Mouse (Mus musculus) myocyte (in vitro differentiated cells): ENCODE measurements around the gene Prr36.

Experiments used
- CEBPB ChIP-seq: IDR thresholded peaks from 2 replicates; pipeline ENCODE4 v1.6.1; 2011; ENCODE audit warnings: mild to moderate bottlenecking, moderate library complexity; ENCODE audit not compliant: poor library complexity, insufficient read depth, severe bottlenecking
- E2F4 ChIP-seq: IDR thresholded peaks from one replicate; pipeline ENCODE4 v1.6.1; 2011; ENCODE audit warnings: mild to moderate bottlenecking, control low read depth, moderate library complexity; ENCODE audit not compliant: insufficient read depth
- MAX ChIP-seq: IDR thresholded peaks from one replicate; pipeline ENCODE4 v1.6.1; 2011; ENCODE audit warnings: low read depth, mild to moderate bottlenecking, control low read depth
- MYOG ChIP-seq, 3 experiments: IDR thresholded peaks; one replicate each; pipeline ENCODE4 v1.6.1; 2011; ENCODE audit warnings: control low read depth in 2 of 3, low read depth in 2 of 3, mild to moderate bottlenecking in 2 of 3; ENCODE audit not compliant: insufficient read length in 2 of 3, control insufficient read depth in 1 of 3, insufficient read depth in 1 of 3
- POLR2A ChIP-seq: IDR thresholded peaks from one replicate; pipeline ENCODE4 v1.6.1; 2011; ENCODE audit warnings: low read depth, mild to moderate bottlenecking, control low read depth, moderate library complexity; ENCODE audit not compliant: insufficient read length
- POLR2AphosphoS2 ChIP-seq: IDR thresholded peaks from one replicate; pipeline ENCODE4 v1.6.1; 2011; ENCODE audit warnings: low read depth, control low read depth; ENCODE audit not compliant: insufficient read length
- REST ChIP-seq: IDR thresholded peaks from one replicate; pipeline ENCODE4 v1.6.1; 2011; ENCODE audit warnings: mild to moderate bottlenecking, control low read depth, moderate library complexity; ENCODE audit not compliant: insufficient read depth, insufficient read length
- SRF ChIP-seq: IDR thresholded peaks from one replicate; pipeline ENCODE4 v1.6.1; 2011; ENCODE audit warnings: low read depth; ENCODE audit not compliant: control insufficient read depth, insufficient read length
- TCF12 ChIP-seq: IDR thresholded peaks from one replicate; pipeline ENCODE4 v1.6.1; 2011; ENCODE audit warnings: mild to moderate bottlenecking, control low read depth; ENCODE audit not compliant: poor library complexity, insufficient read depth, severe bottlenecking
- USF1 ChIP-seq: IDR thresholded peaks from one replicate; pipeline ENCODE4 v1.6.1; 2011; ENCODE audit warnings: low read depth, mild to moderate bottlenecking, control low read depth, moderate library complexity

GRCm38 (mm10) chr8:4165176-4165851 lies 51.9 kb downstream of the Prr36 start:
- no peak for TF ChIP-seq POLR2A
- TF ChIP-seq SRF = no peak
- no peak for TF ChIP-seq USF1
- TF ChIP-seq MAX = no peak
- no peak for TF ChIP-seq MYOG (IDR thresholded peaks at IDR 0.05; ENCODE audit: control insufficient read depth in 1 of 3, insufficient read depth in 1 of 3, insufficient read length in 2 of 3, low read depth in 2 of 3)
- no peak for TF ChIP-seq E2F4
- TF ChIP-seq TCF12 = no peak
- TF ChIP-seq REST = no peak
- no peak for TF ChIP-seq POLR2AphosphoS2
- no peak for TF ChIP-seq CEBPB
